Mouse (Mus musculus): ENCODE data around the gene Mbd3l1.

Gene Mbd3l1

DNA sequence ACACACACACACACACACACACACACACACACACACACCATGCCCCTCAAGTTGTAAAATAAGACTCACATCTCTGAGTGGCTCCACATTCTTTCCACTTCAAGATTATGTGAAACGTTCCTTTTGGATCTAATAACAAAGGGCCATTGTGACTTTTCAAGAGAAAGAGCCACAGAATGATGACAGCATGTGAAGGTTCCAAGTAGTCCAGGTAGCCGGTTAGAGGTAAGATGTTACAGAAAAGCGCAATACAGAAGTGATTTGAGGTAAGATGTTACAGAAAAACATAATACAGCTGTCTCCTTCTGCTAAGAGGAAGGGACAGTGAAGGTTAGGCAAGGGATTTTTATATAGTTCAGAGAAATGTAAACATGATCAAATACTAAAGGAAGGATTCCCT, at the start of gene Mbd3l1, which contains the start of gene Zfp558:
TSS of gene Mbd3l1 (plus strand) at position 192 of the 400 bp plus-strand sequence.
TSS of gene Zfp558 (minus strand) at position 101 of the 400 bp plus-strand sequence.
- CTCF ChIA-PET = no interaction called here
- POLR2A ChIA-PET = no interaction called here

DNA sequence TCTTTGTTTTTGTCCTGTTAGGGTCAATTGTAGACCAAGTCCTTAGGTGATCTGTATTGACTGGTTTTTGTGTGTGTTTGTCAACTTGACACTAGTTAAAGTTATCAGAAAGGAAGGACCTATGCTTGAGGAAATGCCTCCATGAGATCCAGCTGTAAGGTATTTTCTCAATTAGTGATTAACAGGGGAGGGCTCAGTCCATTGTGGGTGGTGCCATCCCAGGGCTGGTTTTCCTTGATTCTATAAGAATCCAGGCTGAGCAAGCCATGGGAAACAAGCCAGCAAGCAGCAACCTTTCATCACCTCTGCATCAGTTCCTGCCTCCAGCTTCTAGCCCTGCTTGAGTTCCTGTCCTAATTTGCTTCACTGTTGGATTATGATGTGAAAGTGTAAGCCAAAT, 47.8 kb upstream of the Mbd3l1 start, which contains the start of gene Mbd3l2:
TSS of gene Mbd3l2 (plus strand) at position 301 of the 400 bp plus-strand sequence.
- ChIA-PET POLR2A (no interaction called here), CTCF (no interaction called here)

DNA sequence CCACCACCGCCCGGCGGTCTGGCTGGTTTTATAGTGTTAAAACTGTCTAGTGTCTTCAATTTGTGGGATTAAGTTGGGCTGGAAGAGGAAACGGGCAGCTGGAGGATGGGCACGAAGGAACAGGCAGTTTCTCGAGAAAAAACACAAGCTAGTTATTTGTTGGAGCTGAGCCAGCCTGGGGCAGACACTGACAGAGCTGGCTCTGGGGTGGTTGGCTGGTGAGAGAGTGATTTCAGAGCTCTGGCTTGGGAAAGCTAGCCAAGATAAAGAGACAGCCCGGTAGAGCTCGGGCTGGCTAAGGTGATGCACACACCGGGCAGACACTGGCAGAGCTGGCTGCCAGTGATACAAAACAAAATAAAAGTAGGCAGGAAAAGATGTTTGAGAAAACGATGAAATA, 46.5 kb upstream of the Mbd3l1 start:
- ChIA-PET CTCF (no interaction called here), POLR2A (interaction anchor here in 1 of 4 experiments (0.6 kb wide), 1 partner anchor 11 kb away, joined by 3 read pairs; no protein-coding TSS in a partner anchor)

DNA sequence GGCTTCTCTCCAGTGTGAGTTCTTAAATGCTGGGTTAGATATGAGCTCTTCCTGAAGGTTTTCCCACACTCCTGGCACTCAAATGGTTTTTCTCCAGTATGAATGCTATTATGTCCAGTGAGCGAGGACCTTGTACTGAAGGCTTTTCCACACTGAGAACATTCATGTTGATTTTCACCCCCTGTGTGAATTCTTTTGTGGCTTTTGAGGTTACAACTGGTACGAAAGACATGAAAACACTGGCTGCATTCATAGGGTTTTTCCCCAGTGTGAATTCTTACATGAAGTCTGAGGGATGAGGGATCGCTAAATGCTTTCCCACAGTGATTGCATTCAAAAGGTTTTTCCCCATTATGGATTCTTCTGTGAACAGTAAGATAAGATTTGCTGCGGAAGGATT, 21.6 kb upstream of the Mbd3l1 start:
- ChIA-PET POLR2A (no interaction called here), CTCF (no interaction called here)

- ChIA-PET POLR2A (no interaction called here), CTCF (no interaction called here)
Measured at GRCm38 (mm10) chr9:18467350-18467749, 10.8 kb upstream of the Mbd3l1 start.

DNA sequence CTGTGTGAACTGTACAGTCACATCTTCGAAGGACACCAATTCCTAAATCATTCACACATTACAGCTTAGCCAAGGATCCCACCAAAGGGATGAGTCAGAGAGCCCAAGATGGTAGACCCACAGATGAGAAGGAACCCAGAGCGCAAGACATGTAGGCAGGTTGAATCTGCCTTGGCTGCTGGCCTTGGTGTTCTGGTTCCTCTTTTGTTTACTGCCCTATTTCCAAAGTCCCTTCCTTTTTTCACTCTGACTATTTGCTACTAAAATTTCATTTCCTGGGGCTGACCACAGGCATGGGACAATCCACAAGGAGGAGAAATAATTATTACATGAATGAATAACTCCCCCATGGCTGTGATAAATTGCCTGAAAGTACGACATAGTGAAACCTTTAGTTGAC, 10.2 kb upstream of the Mbd3l1 start:
- POLR2A ChIA-PET = no interaction called here
- CTCF ChIA-PET = no interaction called here

DNA sequence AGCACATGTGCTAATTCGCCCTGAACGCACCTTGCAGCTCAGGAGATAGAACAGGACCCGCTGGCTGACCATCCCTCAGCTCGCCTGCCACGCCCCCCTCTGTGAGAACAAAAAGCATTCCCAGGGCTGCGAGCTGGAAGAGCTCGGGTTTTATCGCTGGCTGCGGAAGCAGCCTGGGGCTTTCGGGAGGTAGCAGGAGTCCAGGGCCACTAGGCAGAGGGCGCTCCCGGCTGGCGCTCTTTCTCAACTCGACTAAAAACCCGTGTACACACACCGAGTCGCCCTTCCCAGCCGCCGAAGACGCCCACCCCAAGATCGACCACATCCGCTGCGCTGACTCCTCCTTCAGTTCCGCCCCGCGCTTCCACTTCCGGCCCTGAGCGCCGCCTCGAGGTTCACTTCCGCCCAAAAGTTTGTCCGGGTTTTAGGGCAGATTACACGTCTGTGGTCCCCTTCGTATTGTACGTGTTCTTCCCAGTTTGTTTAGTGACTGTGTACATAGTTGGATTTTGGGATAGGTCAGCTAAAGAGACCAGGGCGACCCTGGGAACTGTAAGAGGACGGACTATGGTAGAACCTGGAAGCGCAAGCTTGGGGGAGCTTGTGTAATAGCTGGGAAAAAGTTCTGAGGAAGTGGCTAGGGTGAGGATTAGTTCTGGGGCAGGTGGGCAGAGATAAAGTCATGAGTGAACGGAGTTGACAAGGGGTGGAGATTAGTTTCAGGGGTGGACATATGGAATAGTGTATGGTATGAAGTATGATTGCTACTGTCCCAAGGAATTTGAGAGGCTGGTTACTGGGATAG, 4.6 kb upstream of the Mbd3l1 start:
- POLR2A ChIA-PET = interaction anchor here in 2 of 4 experiments (0.5 to 0.8 kb wide), 2 partner anchors 9 to 22 kb away, joined by 3 read pairs; no protein-coding TSS in a partner anchor
- CTCF ChIA-PET = no interaction called here

DNA sequence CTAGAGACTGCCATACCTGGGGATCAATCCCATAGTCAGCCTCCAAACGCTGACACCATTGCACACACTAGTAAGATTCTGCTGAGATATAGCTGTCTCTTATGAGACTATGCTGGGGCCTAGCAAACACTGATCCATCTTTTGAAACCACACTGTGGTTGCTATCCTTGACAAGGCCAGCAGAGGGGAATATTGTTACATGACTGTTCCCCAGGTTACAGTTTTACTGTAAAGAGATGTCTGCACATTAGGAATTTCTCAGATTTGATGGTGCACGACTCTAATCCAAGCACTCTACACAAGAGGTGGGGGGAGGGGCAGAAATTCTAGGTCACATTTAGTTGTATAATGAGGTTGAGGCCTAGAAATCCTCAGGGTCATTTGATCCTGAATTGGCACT, 29.9 kb downstream of the Mbd3l1 start:
- ChIA-PET POLR2A (interaction anchor here in 1 of 4 experiments (0.6 kb wide), 1 partner anchor 236 kb away, joined by 3 read pairs; no protein-coding TSS in a partner anchor), CTCF (interaction anchor here (0.7 to 1.5 kb wide), 4 partner anchors 237 kb away, joined by 3 to 10 read pairs (median 5); no protein-coding TSS in a partner anchor)
